Mouse (Mus musculus) cerebellum, adult 2 months (tissue): ENCODE measurements at regions not wholly inside any gene's neighbourhood (a gene's known extent, or its start where the extent isn't known, plus 50 kb on each side); places are given as distances from the start of the nearest gene placed in this dataset.

Source experiments
- CTCF ChIP-seq: fragments of 200-500 bp; IDR thresholded peaks from 2 replicates; pipeline ENCODE4 v1.5.1; 2011; ENCODE audit warnings: low read depth, mild to moderate bottlenecking, control low read depth, low read length, moderate library complexity, borderline replicate concordance; ENCODE audit not compliant: insufficient read depth
- POLR2A ChIP-seq: fragments of 200-500 bp; IDR thresholded peaks from 2 replicates; pipeline ENCODE4 v1.6.1; 2011; ENCODE audit warnings: low read length, control low read depth, borderline replicate concordance; ENCODE audit not compliant: insufficient read depth

GRCm38 (mm10) chr16:37706242-37706923 lies 52.1 kb upstream of the Ndufb4 start:
- TF ChIP-seq CTCF = no peak
- TF ChIP-seq POLR2A = no peak
